Mouse (Mus musculus): ENCODE measurements around the gene Ddi2. TPM values are rescaled to one million over a fixed set of nuclear protein-coding genes. Genes with fewer than 3 reads are reported as not detected.

The Ddi2 gene
- polyA plus RNA-seq, 1 experiment = 21.9 TPM

- DNase-seq = no peak
- TF ChIP-seq POLR2A (IDR thresholded peaks at IDR 0.05; ENCODE audit: low read depth, low read length) = no peak
- no peak for TF ChIP-seq CTCF (conservative IDR thresholded peaks at IDR 0.05; ENCODE audit: insufficient read depth, insufficient read length, low read depth, low read length)
- Histone ChIP-seq H3K27ac (ENCODE audit: insufficient read depth, low read depth, low read length) (no peak overlapping the region), H3K27me3 (replicated peaks; ENCODE audit: control insufficient read depth, insufficient read depth, low read length) (no peaks in the 10 kb centered on the region), H3K4me3 (ENCODE audit: insufficient read depth, low read depth, low read length) (no peak overlapping the region), H3K4me1 (ENCODE audit: control insufficient read depth, insufficient read depth, low read length) (no peaks in the 10 kb centered on the region), H3K36me3 (ENCODE audit: control insufficient read depth, insufficient read depth, low read length) (peaks cover 11% of the 10 kb centered on the region)
- WGBS = 85% methylated on average over 4 of the region's 4 CpGs
Measured at GRCm38 (mm10) chr4:141705331-141705730, 17.9 kb downstream of the Ddi2 start.

DNA sequence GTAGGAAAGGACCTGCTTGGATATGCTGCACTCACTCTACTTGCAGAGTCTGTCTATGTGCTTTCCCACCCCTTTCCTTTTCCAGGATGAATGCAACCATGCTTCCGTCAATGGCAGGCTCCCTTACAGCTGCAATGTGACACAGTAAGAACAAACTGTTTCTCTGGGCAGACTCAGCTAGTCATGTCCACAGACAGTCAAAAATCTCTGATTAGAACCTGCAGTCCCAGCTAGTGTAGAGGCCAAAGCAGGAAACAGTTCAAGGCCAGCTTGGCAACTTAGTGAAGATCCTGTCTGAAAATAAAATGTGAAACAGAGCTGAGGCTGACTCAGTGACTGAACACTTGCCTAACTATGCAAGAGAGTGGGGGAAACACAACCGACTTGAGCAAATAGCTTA, 18.6 kb downstream of the Ddi2 start:
- H3K36me3 ChIP-seq (ENCODE audit: control insufficient read depth, insufficient read depth, low read length) = peaks cover 11% of the 10 kb centered on the region
- TF ChIP-seq POLR2A (IDR thresholded peaks at IDR 0.05; ENCODE audit: low read depth, low read length) (no peak), CTCF (conservative IDR thresholded peaks at IDR 0.05; ENCODE audit: insufficient read depth, insufficient read length, low read depth, low read length) (no peak)
- H3K27ac ChIP-seq (ENCODE audit: insufficient read depth, low read depth, low read length) = no peak overlapping the region
- no peaks in the 10 kb centered on the region for H3K4me1 ChIP-seq (ENCODE audit: control insufficient read depth, insufficient read depth, low read length)
- DNase-seq = no peak
- H3K27me3 ChIP-seq (replicated peaks; ENCODE audit: control insufficient read depth, insufficient read depth, low read length) = no peaks in the 10 kb centered on the region
- WGBS = 78% methylated on average over 2 of the region's 2 CpGs
- no peak overlapping the region for H3K4me3 ChIP-seq (ENCODE audit: insufficient read depth, low read depth, low read length)

- Histone ChIP-seq H3K27me3 (replicated peaks; ENCODE audit: control insufficient read depth, insufficient read depth, low read length) (no peaks in the 10 kb centered on the region), H3K4me3 (ENCODE audit: insufficient read depth, low read depth, low read length) (no peak overlapping the region), H3K4me1 (ENCODE audit: control insufficient read depth, insufficient read depth, low read length) (no peaks in the 10 kb centered on the region), H3K36me3 (ENCODE audit: control insufficient read depth, insufficient read depth, low read length) (peaks cover 9% of the 10 kb centered on the region), H3K27ac (ENCODE audit: insufficient read depth, low read depth, low read length) (no peak overlapping the region)
- DNase-seq = no peak
- 69% methylated on average over 8 of the region's 8 CpGs for WGBS
- TF ChIP-seq CTCF (conservative IDR thresholded peaks at IDR 0.05; ENCODE audit: insufficient read depth, insufficient read length, low read depth, low read length) (no peak), POLR2A (IDR thresholded peaks at IDR 0.05; ENCODE audit: low read depth, low read length) (no peak)
Measured at GRCm38 (mm10) chr4:141694719-141695118, 28.5 kb downstream of the Ddi2 start.

DNA sequence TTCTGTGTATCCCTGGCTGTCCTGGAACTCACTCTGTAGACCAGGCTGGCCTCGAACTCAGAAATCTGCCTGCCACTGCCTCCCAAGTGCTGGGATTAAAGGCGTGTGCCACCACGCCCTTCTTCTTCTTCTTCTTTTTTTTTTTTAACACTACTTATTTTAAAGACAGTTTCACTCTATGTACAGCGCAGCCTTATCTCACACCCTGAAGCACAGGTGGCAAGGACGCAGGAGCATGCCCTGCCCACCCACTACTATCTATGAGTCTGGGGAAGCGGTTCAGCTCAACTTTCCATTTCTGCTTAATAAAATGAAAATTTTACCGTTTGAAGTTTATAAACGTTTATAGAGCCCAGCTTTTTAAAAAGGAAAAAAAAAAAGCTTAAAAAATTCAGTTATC, 34.7 kb downstream of the Ddi2 start:
- 95% methylated on average over 8 of the region's 8 CpGs for WGBS
- H3K4me3 ChIP-seq (ENCODE audit: insufficient read depth, low read depth, low read length) = no peak overlapping the region
- H3K36me3 ChIP-seq (ENCODE audit: control insufficient read depth, insufficient read depth, low read length) = peaks cover 13% of the 10 kb centered on the region
- no peaks in the 10 kb centered on the region for H3K27me3 ChIP-seq (replicated peaks; ENCODE audit: control insufficient read depth, insufficient read depth, low read length)
- no peaks in the 10 kb centered on the region for H3K4me1 ChIP-seq (ENCODE audit: control insufficient read depth, insufficient read depth, low read length)
- no peak overlapping the region for H3K27ac ChIP-seq (ENCODE audit: insufficient read depth, low read depth, low read length)
- TF ChIP-seq CTCF (conservative IDR thresholded peaks at IDR 0.05; ENCODE audit: insufficient read depth, insufficient read length, low read depth, low read length) (no peak), POLR2A (IDR thresholded peaks at IDR 0.05; ENCODE audit: low read depth, low read length) (no peak)
- no peak for DNase-seq

GRCm38 (mm10) chr4:141686525-141686924, 36.7 kb downstream of the Ddi2 start:
- no peak for DNase-seq
- TF ChIP-seq CTCF (conservative IDR thresholded peaks at IDR 0.05; ENCODE audit: insufficient read depth, insufficient read length, low read depth, low read length) (no peak), POLR2A (IDR thresholded peaks at IDR 0.05; ENCODE audit: low read depth, low read length) (no peak)
- H3K27ac ChIP-seq (ENCODE audit: insufficient read depth, low read depth, low read length) = no peak overlapping the region
- H3K4me3 ChIP-seq (ENCODE audit: insufficient read depth, low read depth, low read length) = no peak overlapping the region
- H3K4me1 ChIP-seq (ENCODE audit: control insufficient read depth, insufficient read depth, low read length) = no peaks in the 10 kb centered on the region
- H3K36me3 ChIP-seq (ENCODE audit: control insufficient read depth, insufficient read depth, low read length) = peaks cover 13% of the 10 kb centered on the region
- no peaks in the 10 kb centered on the region for H3K27me3 ChIP-seq (replicated peaks; ENCODE audit: control insufficient read depth, insufficient read depth, low read length)
- WGBS = 61% methylated on average over 8 of the region's 8 CpGs

DNA sequence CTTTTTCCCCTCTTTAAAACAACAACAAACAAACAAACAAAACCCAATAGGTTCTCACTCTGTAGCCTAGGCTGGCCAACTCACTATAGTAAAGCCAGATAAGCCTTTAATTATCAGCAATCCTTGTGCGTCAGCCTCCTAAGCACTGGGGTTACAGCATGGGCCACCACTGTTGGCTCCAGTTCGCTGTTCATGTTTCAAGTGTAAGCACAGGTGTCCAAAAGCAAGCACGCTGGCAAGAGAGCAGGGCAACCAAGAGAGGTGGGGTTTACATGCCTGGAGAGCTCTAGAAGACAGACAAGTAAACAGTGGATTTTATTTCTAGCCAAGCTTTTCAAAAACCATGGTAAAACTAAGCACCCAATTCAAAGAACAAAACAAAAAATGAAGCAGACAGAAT, 37.1 kb downstream of the Ddi2 start:
- no peak for DNase-seq
- Histone ChIP-seq H3K27ac (ENCODE audit: insufficient read depth, low read depth, low read length) (no peak overlapping the region), H3K27me3 (replicated peaks; ENCODE audit: control insufficient read depth, insufficient read depth, low read length) (no peaks in the 10 kb centered on the region), H3K4me3 (ENCODE audit: insufficient read depth, low read depth, low read length) (no peak overlapping the region), H3K4me1 (ENCODE audit: control insufficient read depth, insufficient read depth, low read length) (no peaks in the 10 kb centered on the region), H3K36me3 (ENCODE audit: control insufficient read depth, insufficient read depth, low read length) (peaks cover 13% of the 10 kb centered on the region)
- WGBS = 76% methylated on average over 3 of the region's 3 CpGs
- no peak for TF ChIP-seq POLR2A (IDR thresholded peaks at IDR 0.05; ENCODE audit: low read depth, low read length)
- no peak for TF ChIP-seq CTCF (conservative IDR thresholded peaks at IDR 0.05; ENCODE audit: insufficient read depth, insufficient read length, low read depth, low read length)

- DNase-seq = no peak
- Histone ChIP-seq H3K36me3 (ENCODE audit: control insufficient read depth, insufficient read depth, low read length) (peaks cover 13% of the 10 kb centered on the region), H3K27me3 (replicated peaks; ENCODE audit: control insufficient read depth, insufficient read depth, low read length) (no peaks in the 10 kb centered on the region), H3K27ac (ENCODE audit: insufficient read depth, low read depth, low read length) (no peak within 1 kb of the TSS), H3K4me1 (ENCODE audit: control insufficient read depth, insufficient read depth, low read length) (no peaks in the 10 kb centered on the region), H3K4me3 (ENCODE audit: insufficient read depth, low read depth, low read length) (no peak within 1 kb of the TSS)
- 90% methylated on average over 6 of the region's 6 CpGs for WGBS
- no peak for TF ChIP-seq CTCF (conservative IDR thresholded peaks at IDR 0.05; ENCODE audit: insufficient read depth, insufficient read length, low read depth, low read length)
- no peak for TF ChIP-seq POLR2A (IDR thresholded peaks at IDR 0.05; ENCODE audit: low read depth, low read length)
Measured at GRCm38 (mm10) chr4:141685499-141685898, 37.7 kb downstream of the Ddi2 start, which contains the start of gene Rsc1a1. Rsc1a1 (minus strand) TSS chr4:141685599.

Data from kidney, adult 2 months (tissue).